Mouse (Mus musculus) stomach, embryonic 15.5 days (tissue): Measurements from ENCODE around the gene Gm13212. TPM values are rescaled to one million over a fixed set of nuclear protein-coding genes. Genes with fewer than 3 reads are reported as not detected.
"Not testable (repeated sequence)": the region's sequence is repeated elsewhere in the genome, so short reads cannot be mapped to it uniquely, and the experiment has no call there.

Experiments used
- ATAC-seq: fragments of 200-750 bp; cut with Nextera tagmentation; 2 replicates; pipeline ENCODE4 v1.8.0; 2017; ENCODE audit warnings: low read depth, moderate number of reproducible peaks, moderate TSS enrichment; ENCODE audit not compliant: insufficient read depth, low FRiP score
- H3K27ac ChIP-seq: fragments of 300-500 bp; sonication (generic); 2 replicates; pipeline ENCODE4 v1.5.1; 2015; ENCODE audit warnings: mild to moderate bottlenecking, inconsistent platforms
- H3K27me3 ChIP-seq: fragments of 300-500 bp; sonication (generic); replicated peaks from 2 replicates; pipeline ENCODE4 v1.6.1; 2015; ENCODE audit warnings: inconsistent platforms
- H3K36me3 ChIP-seq: fragments of 300-500 bp; sonication (generic); 2 replicates; pipeline ENCODE4 v1.6.1; 2015; ENCODE audit warnings: inconsistent platforms
- H3K4me1 ChIP-seq: fragments of 300-500 bp; sonication (generic); 2 replicates; pipeline ENCODE4 v1.6.1; 2015; ENCODE audit warnings: inconsistent platforms
- H3K4me2 ChIP-seq: fragments of 300-500 bp; sonication (generic); 2 replicates; pipeline ENCODE4 v1.6.1; 2015; ENCODE audit warnings: mild to moderate bottlenecking, inconsistent platforms
- H3K4me3 ChIP-seq: fragments of 300-500 bp; sonication (generic); replicated peaks from 2 replicates; pipeline ENCODE4 v1.5.1; 2015; ENCODE audit warnings: inconsistent platforms
- H3K9ac ChIP-seq: fragments of 300-500 bp; sonication (generic); 2 replicates; pipeline ENCODE4 v1.6.1; 2015; ENCODE audit warnings: inconsistent platforms
- H3K9me3 ChIP-seq: fragments of 300-500 bp; sonication (generic); 2 replicates; pipeline ENCODE4 v1.6.1; 2016; ENCODE audit warnings: inconsistent platforms
- WGBS: fragments of 180-500 bp; shearing (Covaris S2); methylation state at CpG from one replicate; pipeline ENCODE4 v1.1.7; 2015; 5-methylcytosine and 5-hydroxymethylcytosine counted together
- polyA plus RNA-seq: library from polyadenylated mRNA; unstranded; fragments of >200 nt; fragmentation: Nextera tagmentation; extraction: Ambion mirVana; gene quantifications from 2 replicates; pipeline ENCODE4 v1.2.1, GENCODE M21; 2015

Gene Gm13212
- polyA plus RNA-seq = 2.2 and 2.4 TPM in 2 replicates

DNA sequence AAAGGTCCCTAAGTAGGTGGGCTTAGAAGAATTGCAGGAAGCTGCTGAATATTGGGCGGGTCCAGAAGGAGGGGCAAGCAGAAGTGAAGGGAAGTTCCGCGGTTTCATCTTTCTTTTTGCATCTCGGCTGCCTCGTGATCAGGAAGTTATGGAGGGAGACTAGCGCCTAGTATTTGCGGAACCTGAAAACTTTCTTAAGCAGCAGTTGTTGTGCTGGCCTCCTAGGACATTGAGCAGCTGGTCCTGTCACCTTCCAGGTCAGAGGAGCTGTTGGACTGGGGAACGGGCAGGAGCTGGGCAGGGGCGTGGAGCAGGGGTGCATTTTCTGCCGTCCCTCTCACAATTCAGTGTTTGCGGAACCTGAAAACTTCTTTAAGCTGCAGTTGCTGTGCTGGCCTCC, at the start of gene Gm13212:
TSS of gene Gm13212 (plus strand) at position 89 of the 400 bp plus-strand sequence.
- not testable (repeated sequence) for H3K36me3 ChIP-seq, H3K27me3 ChIP-seq, H3K9ac ChIP-seq, H3K9me3 ChIP-seq, H3K27ac ChIP-seq, ATAC-seq, H3K4me1 ChIP-seq
- Histone ChIP-seq H3K4me3 (peak within 1 kb of the TSS; percentile 32), H3K4me2 (peak within 1 kb of the TSS; percentile 45)
- WGBS = 16% methylated on average over 11 of the region's 11 CpGs

DNA sequence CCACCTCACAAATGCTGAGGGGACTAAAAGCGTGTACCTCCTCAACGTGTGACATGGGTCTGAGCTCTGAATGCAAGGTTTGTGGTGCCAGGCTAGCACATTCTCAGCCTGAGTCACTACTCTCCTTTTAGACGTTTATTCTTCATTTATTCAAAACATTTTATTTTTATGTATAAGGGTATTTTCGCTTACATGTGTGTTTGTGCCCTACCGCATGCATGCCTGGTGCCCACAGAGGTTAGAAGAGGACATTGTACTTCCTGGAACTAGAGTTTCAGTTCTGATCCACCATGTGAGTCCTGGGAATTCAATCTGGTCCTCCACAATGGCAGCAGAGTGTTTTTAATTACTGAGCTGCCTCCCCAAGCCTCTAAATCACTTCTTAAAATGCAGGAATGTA, 41.1 kb upstream of the Gm13212 start:
- not testable (repeated sequence) for H3K27ac ChIP-seq, ATAC-seq, H3K27me3 ChIP-seq, H3K4me1 ChIP-seq, H3K36me3 ChIP-seq, H3K9me3 ChIP-seq, H3K9ac ChIP-seq, H3K4me3 ChIP-seq, H3K4me2 ChIP-seq
- WGBS = 76% methylated on average over 5 of the region's 5 CpGs

DNA sequence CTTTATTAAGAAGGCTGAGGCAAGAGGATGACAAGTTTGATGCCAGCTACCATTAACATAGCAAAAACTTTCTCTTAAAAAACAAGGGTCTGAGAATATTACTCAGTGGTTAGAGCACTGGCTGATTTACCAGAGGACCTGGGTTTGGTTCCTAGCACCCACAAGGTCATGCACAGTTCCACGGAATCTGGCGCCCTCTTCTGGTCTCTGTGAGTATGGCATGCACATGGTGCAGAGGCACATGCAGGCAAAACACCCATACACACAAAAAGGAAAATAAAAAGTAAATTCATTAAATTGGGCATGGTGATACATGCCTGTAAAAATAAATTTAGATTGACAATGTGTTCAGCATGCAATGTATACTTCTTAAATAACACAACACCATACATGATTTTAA, 39.9 kb upstream of the Gm13212 start:
- H3K36me3 ChIP-seq, H3K27ac ChIP-seq, H3K9ac ChIP-seq, H3K9me3 ChIP-seq, H3K4me1 ChIP-seq, ATAC-seq, H3K4me3 ChIP-seq, H3K4me2 ChIP-seq, H3K27me3 ChIP-seq: not testable (repeated sequence)
- WGBS = 17% methylated on average over 2 of the region's 2 CpGs

DNA sequence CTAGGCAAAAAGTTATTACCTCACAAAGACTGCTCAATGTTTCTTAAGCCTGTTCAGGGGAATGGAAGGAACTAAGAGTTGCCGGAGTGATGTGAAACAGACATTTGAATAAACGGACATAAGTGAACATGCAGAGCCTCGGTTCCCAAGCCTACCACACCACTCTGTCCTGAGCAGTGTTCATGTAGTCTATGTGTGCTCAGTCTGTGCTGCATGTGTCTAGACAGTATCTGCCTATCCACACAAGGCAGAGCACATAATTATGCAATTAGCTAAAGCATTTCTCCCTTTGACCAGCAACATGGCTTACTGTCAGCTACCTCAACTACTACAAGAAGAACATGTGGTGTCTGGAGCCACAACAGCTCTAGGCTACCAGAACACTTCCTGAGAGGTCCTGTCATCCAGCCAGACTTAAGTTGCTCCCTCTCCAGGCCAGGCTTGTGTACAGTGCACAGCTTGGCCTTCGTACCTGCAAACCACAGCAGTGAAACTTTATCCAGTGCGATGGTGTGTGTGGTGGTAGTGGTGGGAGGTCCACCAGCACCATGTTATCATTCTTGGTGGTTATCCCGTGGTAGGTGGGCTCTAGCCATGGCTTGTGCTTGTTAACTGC, 39.1 kb upstream of the Gm13212 start:
- not testable (repeated sequence) for H3K9me3 ChIP-seq, H3K9ac ChIP-seq, ATAC-seq, H3K4me3 ChIP-seq, H3K27me3 ChIP-seq, H3K4me1 ChIP-seq, H3K4me2 ChIP-seq, H3K27ac ChIP-seq, H3K36me3 ChIP-seq
- WGBS = 73% methylated on average over 6 of the region's 6 CpGs

DNA sequence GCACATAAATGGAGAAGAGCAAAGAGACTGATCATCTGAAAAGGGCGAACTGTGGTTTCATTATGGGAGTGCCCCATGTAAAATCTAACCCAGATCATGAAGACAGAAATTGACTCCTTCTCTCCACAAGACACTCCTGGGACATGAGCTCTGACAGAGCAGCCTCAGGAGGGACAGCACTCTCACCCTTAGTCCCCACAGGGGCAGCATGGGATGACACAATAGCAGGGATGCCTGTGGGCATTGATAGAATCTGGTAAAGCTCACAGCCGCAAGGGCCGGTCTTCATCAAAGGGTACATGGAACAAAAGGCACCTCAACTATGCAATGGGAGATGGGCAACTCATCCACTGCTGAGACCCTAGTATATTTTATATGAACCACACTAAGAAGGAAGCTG, 38.5 kb upstream of the Gm13212 start:
- WGBS = 92% methylated on average over 3 of the region's 3 CpGs

DNA sequence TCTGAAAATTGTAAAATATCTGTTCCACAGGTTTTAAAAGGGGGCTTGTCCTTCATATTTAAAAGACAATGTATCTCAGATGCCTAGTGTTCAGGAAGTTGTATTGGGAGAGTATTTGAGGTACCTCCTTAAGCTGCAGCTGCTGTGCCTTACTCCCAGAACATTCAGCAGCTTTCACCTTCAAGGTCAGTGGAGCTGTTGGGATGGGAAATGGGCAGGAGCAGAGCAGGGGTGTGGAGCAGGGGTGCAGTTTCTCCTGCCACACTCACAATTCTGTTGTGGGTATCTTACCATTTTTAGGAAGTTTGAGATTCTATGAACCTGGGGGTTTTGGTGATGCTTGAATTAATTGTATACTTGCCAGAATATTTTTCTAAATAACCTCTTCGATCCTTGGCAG, 28.3 kb upstream of the Gm13212 start:
- H3K9me3 ChIP-seq = no peaks in the 10 kb centered on the region; the same call in 1 of the 2 replicates
- H3K27ac ChIP-seq = no peak overlapping the region
- no peak overlapping the region for H3K4me2 ChIP-seq
- no peak for ATAC-seq
- H3K4me3 ChIP-seq = no peak overlapping the region
- H3K36me3 ChIP-seq = no peaks in the 10 kb centered on the region
- WGBS = 75% methylated on average over 1 of the region's 1 CpGs
- no peak overlapping the region for H3K9ac ChIP-seq
- no peaks in the 10 kb centered on the region for H3K4me1 ChIP-seq
- no peaks in the 10 kb centered on the region for H3K27me3 ChIP-seq

More for the DNA sequence above, 38.5 kb upstream of the Gm13212 start:
- H3K27me3 ChIP-seq, H3K4me1 ChIP-seq, H3K9me3 ChIP-seq, H3K9ac ChIP-seq, ATAC-seq, H3K4me2 ChIP-seq, H3K36me3 ChIP-seq, H3K4me3 ChIP-seq, H3K27ac ChIP-seq: not testable (repeated sequence)

DNA sequence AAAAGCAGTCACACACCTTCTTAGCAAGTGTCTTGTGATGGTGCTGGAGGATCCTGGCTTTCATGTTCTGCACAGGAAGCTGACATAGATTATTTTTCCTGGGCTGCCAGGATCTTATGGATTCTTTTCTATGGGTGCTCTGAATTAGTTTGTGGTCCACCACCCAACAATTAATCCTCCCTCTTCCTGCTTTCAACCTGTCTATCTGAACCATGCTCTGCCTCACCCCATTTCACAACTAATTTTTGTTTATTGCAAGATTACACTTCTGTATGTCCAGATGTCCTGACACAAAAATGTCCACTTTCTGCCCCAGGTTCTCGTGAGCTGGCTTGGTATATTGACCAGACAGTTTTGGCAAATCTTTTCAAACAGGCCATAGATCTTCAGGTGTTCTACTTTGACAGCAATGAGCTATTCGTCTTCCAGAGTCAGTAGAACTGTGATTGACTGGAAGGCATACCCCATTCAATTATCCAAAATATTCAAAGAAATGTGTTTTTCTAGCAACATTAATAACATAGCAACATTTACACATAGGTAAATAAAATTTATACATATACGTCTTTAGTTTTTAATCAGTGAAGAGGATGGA, 25.4 kb upstream of the Gm13212 start:
- WGBS = 35% methylated on average over 3 of the region's 3 CpGs
- no peaks in the 10 kb centered on the region for H3K36me3 ChIP-seq
- no peak overlapping the region for H3K4me3 ChIP-seq
- no peaks in the 10 kb centered on the region for H3K27me3 ChIP-seq
- H3K9me3 ChIP-seq = no peaks in the 10 kb centered on the region
- no peak overlapping the region for H3K27ac ChIP-seq
- no peaks in the 10 kb centered on the region for H3K4me1 ChIP-seq
- H3K9ac ChIP-seq = no peak overlapping the region
- H3K4me2 ChIP-seq = no peak overlapping the region
- ATAC-seq = no peak

DNA sequence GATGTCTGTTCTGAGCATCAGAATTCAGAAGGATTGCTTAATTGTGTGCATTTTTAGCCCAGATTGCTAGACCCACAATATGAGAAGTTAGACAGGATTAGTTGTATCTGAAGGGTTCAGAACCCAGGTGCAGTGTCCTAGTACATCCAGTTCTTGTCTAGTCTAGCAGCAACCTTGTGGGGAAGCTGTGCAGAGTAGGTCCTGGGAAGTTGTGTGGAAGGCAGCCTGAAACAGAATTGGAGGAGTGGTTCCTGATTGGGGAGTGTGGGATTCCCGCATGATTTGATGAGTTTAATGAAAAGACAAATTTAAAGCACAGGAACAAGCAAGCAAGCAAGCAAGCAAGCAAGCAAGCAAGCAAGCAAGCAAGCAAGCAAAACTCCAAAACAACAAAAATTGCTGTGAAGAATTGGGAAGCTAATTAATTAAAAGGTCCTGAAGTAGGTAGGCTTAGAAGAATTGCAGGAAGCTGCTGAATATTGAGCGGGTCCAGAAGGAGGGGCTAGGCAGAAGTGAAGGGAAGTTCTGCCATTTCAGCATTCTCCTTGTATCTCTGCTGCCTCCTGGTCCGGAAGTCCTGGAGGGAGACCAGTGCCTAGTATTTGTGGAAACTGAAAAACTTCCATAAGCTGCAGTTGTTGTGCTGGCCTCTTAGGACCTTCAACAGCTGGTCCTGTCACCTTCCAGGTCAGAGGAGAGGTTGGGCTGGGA, 20.7 kb upstream of the Gm13212 start:
- Histone ChIP-seq H3K4me2 (no peak overlapping the region), H3K4me1 (no peaks in the 10 kb centered on the region), H3K9ac (no peak overlapping the region), H3K27me3 (no peaks in the 10 kb centered on the region), H3K36me3 (no peaks in the 10 kb centered on the region), H3K9me3 (no peaks in the 10 kb centered on the region), H3K27ac (no peak overlapping the region), H3K4me3 (no peak overlapping the region)
- 63% methylated on average over 3 of the region's 3 CpGs for WGBS
- no peak for ATAC-seq

DNA sequence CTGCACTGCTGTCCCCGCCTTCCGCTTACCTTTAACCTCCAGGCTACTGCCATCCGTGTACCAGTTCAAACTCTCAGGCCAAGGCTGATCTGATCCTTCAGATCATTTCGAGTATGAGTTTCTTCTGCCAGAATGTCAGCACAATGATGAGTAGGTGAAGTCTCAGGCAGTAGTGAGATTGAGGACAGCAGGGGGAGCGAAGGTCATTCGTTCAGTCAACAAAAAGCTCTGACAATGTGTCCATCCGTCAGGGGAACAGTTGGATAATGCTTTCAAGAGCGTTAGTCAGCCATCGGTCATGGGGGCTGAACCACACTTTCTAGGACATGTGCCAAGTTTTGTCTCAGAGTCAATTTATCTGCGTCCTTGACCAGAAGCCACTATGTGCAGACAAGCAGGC, 14.5 kb upstream of the Gm13212 start:
- not testable (repeated sequence) for H3K36me3 ChIP-seq, H3K9me3 ChIP-seq, ATAC-seq, H3K27ac ChIP-seq, H3K9ac ChIP-seq, H3K4me3 ChIP-seq, H3K4me2 ChIP-seq, H3K27me3 ChIP-seq, H3K4me1 ChIP-seq
- 90% methylated on average over 8 of the region's 10 CpGs for WGBS

DNA sequence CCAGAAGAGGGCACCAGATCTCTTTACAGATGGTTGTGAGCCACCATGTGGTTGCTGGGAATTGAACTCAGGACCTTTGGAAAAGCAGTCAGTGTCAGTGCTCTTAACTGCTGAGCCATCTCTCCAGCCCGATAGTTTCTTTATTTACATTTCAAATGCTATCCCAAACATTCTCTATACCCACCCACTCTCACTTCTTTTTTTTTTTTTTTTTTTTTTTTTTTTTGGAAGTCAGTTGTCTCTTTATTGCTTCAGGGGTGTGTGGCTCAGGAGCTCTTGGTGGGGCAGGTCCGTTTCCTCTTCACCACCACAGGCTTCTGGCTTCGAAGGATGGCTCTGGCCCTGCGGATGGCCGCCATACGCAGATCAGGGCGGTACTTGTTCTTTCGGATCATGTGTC, 8.3 kb upstream of the Gm13212 start:
- not testable (repeated sequence) for ATAC-seq

DNA sequence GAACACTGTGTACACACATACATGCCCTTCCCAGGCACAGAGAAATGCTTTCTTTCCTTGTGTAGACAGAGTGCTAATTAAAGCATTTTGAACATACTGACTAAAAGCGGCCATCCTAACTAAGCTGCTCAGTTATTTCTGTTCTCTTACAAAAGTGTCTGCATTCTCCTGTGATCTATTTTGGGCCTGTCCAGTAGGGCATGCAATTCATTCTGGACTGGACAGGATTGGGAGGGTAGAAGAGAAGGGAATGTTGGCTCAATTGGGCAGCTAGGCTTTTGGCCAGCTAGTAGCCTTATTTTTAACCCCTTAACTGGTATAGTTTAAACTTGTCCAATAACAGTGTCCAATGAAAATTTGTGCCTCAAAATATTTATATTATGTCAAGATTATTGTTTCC, 4.6 kb upstream of the Gm13212 start:
- H3K27me3 ChIP-seq, H3K9ac ChIP-seq, H3K4me2 ChIP-seq, H3K36me3 ChIP-seq, H3K4me1 ChIP-seq, H3K4me3 ChIP-seq, ATAC-seq, H3K9me3 ChIP-seq, H3K27ac ChIP-seq: not testable (repeated sequence)
- WGBS = 90% methylated on average over 1 of the region's 1 CpGs

More for the DNA sequence above, 8.3 kb upstream of the Gm13212 start:
- not testable (repeated sequence) for H3K4me3 ChIP-seq, H3K36me3 ChIP-seq, H3K4me2 ChIP-seq, H3K27me3 ChIP-seq, H3K9ac ChIP-seq, H3K4me1 ChIP-seq, H3K9me3 ChIP-seq, H3K27ac ChIP-seq
- 84% methylated on average over 8 of the region's 8 CpGs for WGBS

DNA sequence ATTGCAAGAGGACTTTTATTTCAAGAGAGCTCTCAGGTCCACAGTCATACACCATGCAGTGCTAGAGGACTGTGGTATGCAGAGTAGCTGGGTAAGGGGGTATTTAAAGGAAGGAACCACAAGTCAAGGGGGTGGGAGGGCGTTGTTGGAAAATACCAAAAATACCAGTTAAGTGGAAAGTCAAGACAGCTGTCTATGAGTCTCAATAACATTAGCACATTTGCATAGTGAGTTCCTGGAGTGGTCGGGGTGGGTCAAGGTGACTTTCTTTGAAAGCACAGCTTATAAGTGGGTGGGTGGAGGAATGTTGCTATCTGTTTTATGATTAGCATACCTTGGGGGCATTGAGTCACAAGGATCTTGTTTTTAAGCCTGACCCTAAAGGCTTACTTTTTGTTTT, 1.1 kb downstream of the Gm13212 start:
- H3K4me3 ChIP-seq = 0 out of 2 replicates have a peak overlapping the region, but pooled peaks have one; percentile 32
- H3K4me1 ChIP-seq, H3K9ac ChIP-seq, ATAC-seq, H3K36me3 ChIP-seq, H3K9me3 ChIP-seq, H3K27ac ChIP-seq, H3K4me2 ChIP-seq, H3K27me3 ChIP-seq: not testable (repeated sequence)
- WGBS = 79% methylated on average over 2 of the region's 2 CpGs
